ENCODE assay signal across 10 mouse cellular contexts in the genomic region with DNA sequence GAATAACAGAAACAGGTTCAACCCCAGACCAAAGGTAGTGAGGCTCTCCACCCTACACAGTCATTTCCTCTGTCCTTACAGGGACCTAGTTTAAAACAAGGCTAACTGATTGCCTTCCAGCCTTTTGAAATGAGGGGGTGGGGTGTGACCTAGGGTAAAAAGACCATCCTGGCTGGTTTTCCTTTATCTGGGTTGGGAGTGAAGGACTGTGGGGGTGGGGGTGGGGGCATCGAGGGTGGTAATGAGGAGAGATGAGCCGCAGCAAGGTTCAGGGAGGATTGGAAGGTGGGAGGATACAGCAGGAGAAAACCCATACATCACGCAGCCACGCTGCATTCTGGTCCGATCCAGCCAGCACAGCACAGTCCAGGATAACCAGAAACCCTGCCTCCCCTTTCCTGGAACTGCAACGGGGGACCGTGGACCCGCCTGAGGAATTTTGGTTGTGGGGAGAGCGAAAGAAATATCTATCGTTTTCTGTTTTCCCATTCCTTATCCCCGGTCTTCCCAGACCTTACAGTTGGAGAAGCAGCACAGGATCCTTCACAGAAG. TPM values are rescaled to one million over a fixed set of nuclear protein-coding genes. Genes with fewer than 3 reads are reported as not detected.
DNase-seq lines count a peak whose midpoint lies in the region; ATAC-seq and TF ChIP-seq lines count a peak whose summit lies in the region.
"Had no signal": no experiment of that assay in that cellular context is flagged by ENCODE, and none has a peak within 500 bp of the region (broad histone marks: within the 10 kb centered on the region; RNA-seq: fewer than 3 reads in every experiment).

No protein-coding gene starts in this region.

- no peak for DNase-seq in heart, adult 8-10 months (ENCODE audit: low spot score)
- no peak for DNase-seq in embryonic facial prominence, embryonic 14.5 days (ENCODE audit: low spot score)
- no peak for DNase-seq in limb, embryonic 14.5 days (ENCODE audit: low spot score)
- DNase-seq in thymus, postnatal 10 days (ENCODE audit: low spot score in 2 of 2), result no peak
- DNase-seq in layer of hippocampus, adult 8-10 months (ENCODE audit: low spot score in 2 of 2), result no peak
- no peak for DNase-seq in layer of hippocampus, adult 9-10 months (ENCODE audit: low spot score)

- H3K36me3 ChIP-seq in heart, embryonic 15.5 days, result no peaks in the 10 kb centered on the region
- H3K36me3 ChIP-seq in E14TG2a.4 (ENCODE audit: insufficient read depth, low read length), result peaks cover 21% of the 10 kb centered on the region
- H3K36me3 ChIP-seq in embryonic facial prominence, embryonic 14.5 days (ENCODE audit: control insufficient read depth, insufficient read depth, low read length), result no peaks in the 10 kb centered on the region
- no peaks in the 10 kb centered on the region for H3K36me3 ChIP-seq in limb, embryonic 14.5 days (ENCODE audit: control insufficient read depth, insufficient read depth, low read length)

- TF ChIP-seq POLR2A in limb, embryonic 14.5 days (IDR thresholded peaks at IDR 0.05; ENCODE audit: borderline replicate concordance, extremely low read depth, insufficient read depth, insufficient read length), result no peak

- no peaks in the 10 kb centered on the region for H3K9me3 ChIP-seq in heart, embryonic 15.5 days (replicated peaks)
- peaks cover 23% of the 10 kb centered on the region for H3K9me3 ChIP-seq in E14TG2a.4 (ENCODE audit: low read length)
- no peaks in the 10 kb centered on the region for H3K9me3 ChIP-seq in embryonic facial prominence, embryonic 14.5 days (ENCODE audit: control insufficient read depth, low read length)
- H3K9me3 ChIP-seq in limb, embryonic 14.5 days (ENCODE audit: control insufficient read depth, low read length), result no peaks in the 10 kb centered on the region

- H3K27me3 ChIP-seq in heart, embryonic 15.5 days, result peaks cover 32% of the 10 kb centered on the region
- peaks cover 50% of the 10 kb centered on the region for H3K27me3 ChIP-seq in E14TG2a.4 (ENCODE audit: insufficient read depth, low read length)
- peaks cover 44% of the 10 kb centered on the region for H3K27me3 ChIP-seq in embryonic facial prominence, embryonic 14.5 days (replicated peaks; ENCODE audit: control insufficient read depth, insufficient read depth, low read length)
- H3K27me3 ChIP-seq in limb, embryonic 14.5 days (ENCODE audit: control insufficient read depth, insufficient read depth, low read length), result peaks cover 37% of the 10 kb centered on the region

- H3K4me1 ChIP-seq in heart, embryonic 15.5 days (replicated peaks), result peaks cover 32% of the 10 kb centered on the region
- H3K4me1 ChIP-seq in E14TG2a.4 (replicated peaks; ENCODE audit: low read depth, low read length), result peaks cover 52% of the 10 kb centered on the region
- H3K4me1 ChIP-seq in embryonic facial prominence, embryonic 14.5 days (ENCODE audit: control insufficient read depth, insufficient read depth, low read length), result 0 out of 2 replicates have a peak, but pooled peaks cover 4% of the 10 kb centered on the region
- H3K4me1 ChIP-seq in limb, embryonic 14.5 days (ENCODE audit: control insufficient read depth, insufficient read depth, low read length), result peaks cover 17% of the 10 kb centered on the region; the same call in 1 of the 2 replicates

- H3K27ac ChIP-seq in heart, embryonic 15.5 days, result no peak overlapping the region
- no peak overlapping the region for H3K27ac ChIP-seq in embryonic facial prominence, embryonic 14.5 days (replicated peaks; ENCODE audit: low read depth, low read length)
- no peak overlapping the region for H3K27ac ChIP-seq in limb, embryonic 14.5 days (replicated peaks; ENCODE audit: low read depth, low read length)

- H3K4me2 ChIP-seq in heart, embryonic 15.5 days, result peak overlapping the region; percentile 98
- 0 out of 2 replicates have a peak overlapping the region, but pooled peaks have one; percentile 65 for H3K4me2 ChIP-seq in embryonic facial prominence, embryonic 14.5 days (ENCODE audit: low read depth, low read length)
- H3K4me2 ChIP-seq in limb, embryonic 14.5 days (replicated peaks; ENCODE audit: low read depth, low read length, severe bottlenecking), result peak overlapping the region; percentile 66; the same call in 1 of the 2 replicates

- WGBS in heart, embryonic 15.5 days, result 31% methylated on average over 11 of the region's 11 CpGs
- WGBS in embryonic facial prominence, embryonic 14.5 days, result 22% methylated on average over 11 of the region's 11 CpGs
- WGBS in limb, embryonic 14.5 days, result 30% methylated on average over 11 of the region's 11 CpGs

- TF ChIP-seq CTCF in E14TG2a.4 (conservative IDR thresholded peaks at IDR 0.05; ENCODE audit: low read length), result no peak

- peak overlapping the region; percentile 9; the same call in 1 of the 2 replicates for H3K9ac ChIP-seq in heart, embryonic 15.5 days
- 0 out of 2 replicates have a peak overlapping the region, but pooled peaks have one; percentile 30 for H3K9ac ChIP-seq in embryonic facial prominence, embryonic 14.5 days (ENCODE audit: low read depth, low read length)
- peak overlapping the region; percentile 38 for H3K9ac ChIP-seq in limb, embryonic 14.5 days (ENCODE audit: low read depth, low read length, severe bottlenecking)

- ATAC-seq in heart, embryonic 15.5 days (replicated peaks; ENCODE audit: insufficient number of reproducible peaks, insufficient read depth, low FRiP score, low read depth), result no peak
- ATAC-seq in embryonic facial prominence, embryonic 14.5 days (ENCODE audit: low read depth), result no peak
- ATAC-seq in limb, embryonic 14.5 days (ENCODE audit: low FRiP score, low read depth), result no peak

- H3K4me3 ChIP-seq in heart, embryonic 15.5 days, result peak overlapping the region; percentile 54
- peak overlapping the region; percentile 79 for H3K4me3 ChIP-seq in E14TG2a.4 (replicated peaks; ENCODE audit: low read length)
- no peak overlapping the region; the same call in 1 of the 2 replicates for H3K4me3 ChIP-seq in embryonic facial prominence, embryonic 14.5 days (ENCODE audit: low read depth, low read length)
- peak overlapping the region; percentile 11; the same call in 1 of the 2 replicates for H3K4me3 ChIP-seq in limb, embryonic 14.5 days (replicated peaks; ENCODE audit: low read length)

RNA-seq across cellular contexts. Expression of a gene that starts 2.2 kb away (rescaled TPM):
- 1.1 and 1.2 TPM in 2 replicates for polyA plus RNA-seq in heart, embryonic 15.5 days (2015; fragmentation: Nextera tagmentation; extraction: Ambion mirVana)
- total RNA-seq in heart, adult 8-10 months (2022), result 1 to 10 TPM in 3 of 4 experiments, under 1 TPM in 1; 1.00 to 2.1 (median 1.2) TPM
- 0.42 TPM in 2 replicates for polyA plus RNA-seq in embryonic facial prominence, embryonic 14.5 days (2014; fragmentation: Nextera tagmentation; extraction: Ambion mirVana)
- 1.1 and 1.5 TPM in 2 replicates for polyA plus RNA-seq in limb, embryonic 14.5 days (2012; rRNA removed)
- polyA plus RNA-seq in limb, embryonic 14.5 days (2014; fragmentation: Nextera tagmentation; extraction: Ambion mirVana), result 0.35 and 0.45 TPM in 2 replicates
- total RNA-seq in layer of hippocampus, adult 8-10 months (2022), result 1 to 10 TPM; 6.3 to 8.7 (median 7.3) TPM

RNA-seq across cellular contexts. Expression of a gene that starts 12.4 kb away (rescaled TPM):
- 16.1 and 17.8 TPM in 2 replicates for polyA plus RNA-seq in heart, embryonic 15.5 days (2015; fragmentation: Nextera tagmentation; extraction: Ambion mirVana)
- total RNA-seq in heart, adult 8-10 months (2022), result 10 to 100 TPM; 53.2 to 61.7 (median 56.4) TPM
- polyA plus RNA-seq in embryonic facial prominence, embryonic 14.5 days (2014; fragmentation: Nextera tagmentation; extraction: Ambion mirVana), result 21.5 and 23.4 TPM in 2 replicates
- 47.0 and 54.0 TPM in 2 replicates for polyA plus RNA-seq in limb, embryonic 14.5 days (2012; rRNA removed)
- polyA plus RNA-seq in limb, embryonic 14.5 days (2014; fragmentation: Nextera tagmentation; extraction: Ambion mirVana), result 22.6 and 26.5 TPM in 2 replicates
- 10 to 100 TPM; 76.3 to 89.4 (median 85.9) TPM for total RNA-seq in layer of hippocampus, adult 8-10 months (2022)

RNA-seq across cellular contexts. Expression of a gene that starts 32.9 kb away (rescaled TPM):
- polyA plus RNA-seq in heart, embryonic 15.5 days (2015; fragmentation: Nextera tagmentation; extraction: Ambion mirVana), result 0.87 and 1.0 TPM in 2 replicates
- total RNA-seq in heart, adult 8-10 months (2022), result 1 to 10 TPM in 1 of 4 experiments, under 1 TPM in 3; 0.41 to 1.1 (median 0.84) TPM
- 1.7 and 3.9 TPM in 2 replicates for polyA plus RNA-seq in embryonic facial prominence, embryonic 14.5 days (2014; fragmentation: Nextera tagmentation; extraction: Ambion mirVana)
- polyA plus RNA-seq in limb, embryonic 14.5 days (2012; rRNA removed), result 0.48 and 0.55 TPM in 2 replicates
- polyA plus RNA-seq in limb, embryonic 14.5 days (2014; fragmentation: Nextera tagmentation; extraction: Ambion mirVana), result 0.40 and 0.87 TPM in 2 replicates
- total RNA-seq in layer of hippocampus, adult 8-10 months (2022), result 10 to 100 TPM in 1 of 4 experiments, 1 to 10 TPM in 3; 7.4 to 10.4 (median 8.4) TPM
- total RNA-seq: megakaryocyte progenitor cell, adult 5-6 weeks had no signal
- polyA plus RNA-seq: spleen, adult 2 months had no signal

RNA-seq across cellular contexts. Expression of a gene that starts 44.4 kb away (rescaled TPM):
- polyA plus RNA-seq in heart, embryonic 15.5 days (2015; fragmentation: Nextera tagmentation; extraction: Ambion mirVana), result 8.7 and 12.8 TPM in 2 replicates
- total RNA-seq in heart, adult 8-10 months (2022), result 1 to 10 TPM; 2.0 to 2.8 (median 2.6) TPM
- 29.0 and 37.0 TPM in 2 replicates for polyA plus RNA-seq in embryonic facial prominence, embryonic 14.5 days (2014; fragmentation: Nextera tagmentation; extraction: Ambion mirVana)
- 75.2 and 105 TPM in 2 replicates for polyA plus RNA-seq in limb, embryonic 14.5 days (2012; rRNA removed)
- 33.9 and 40.8 TPM in 2 replicates for polyA plus RNA-seq in limb, embryonic 14.5 days (2014; fragmentation: Nextera tagmentation; extraction: Ambion mirVana)
- 100 to 1,000 TPM; 163 to 193 (median 176) TPM for total RNA-seq in layer of hippocampus, adult 8-10 months (2022)
- total RNA-seq: megakaryocyte progenitor cell, adult 5-6 weeks had no signal

RNA-seq across cellular contexts. Expression of a gene that starts 52.9 kb away (rescaled TPM):
- polyA plus RNA-seq in heart, embryonic 15.5 days (2015; fragmentation: Nextera tagmentation; extraction: Ambion mirVana), result 20.9 and 26.6 TPM in 2 replicates
- total RNA-seq in heart, adult 8-10 months (2022), result 1 to 10 TPM; 5.6 to 9.4 (median 7.7) TPM
- 88.8 and 108 TPM in 2 replicates for polyA plus RNA-seq in embryonic facial prominence, embryonic 14.5 days (2014; fragmentation: Nextera tagmentation; extraction: Ambion mirVana)
- 58.9 and 90.9 TPM in 2 replicates for polyA plus RNA-seq in limb, embryonic 14.5 days (2012; rRNA removed)
- polyA plus RNA-seq in limb, embryonic 14.5 days (2014; fragmentation: Nextera tagmentation; extraction: Ambion mirVana), result 74.4 and 82.7 TPM in 2 replicates
- total RNA-seq in layer of hippocampus, adult 8-10 months (2022), result 1 to 10 TPM; 1.2 to 2.3 (median 1.5) TPM
